Mouse (Mus musculus) ES-Bruce4 (cell line): ENCODE data around the gene Mgll.

Experiments used
- CTCF ChIP-seq: IDR thresholded peaks from one replicate; pipeline ENCODE4 v1.8.1; 2011; ENCODE audit warnings: low read depth, low read length
- POLR2A ChIP-seq: IDR thresholded peaks from one replicate; pipeline ENCODE4 v1.8.1; 2011; ENCODE audit warnings: low read length; ENCODE audit not compliant: insufficient read depth

DNA sequence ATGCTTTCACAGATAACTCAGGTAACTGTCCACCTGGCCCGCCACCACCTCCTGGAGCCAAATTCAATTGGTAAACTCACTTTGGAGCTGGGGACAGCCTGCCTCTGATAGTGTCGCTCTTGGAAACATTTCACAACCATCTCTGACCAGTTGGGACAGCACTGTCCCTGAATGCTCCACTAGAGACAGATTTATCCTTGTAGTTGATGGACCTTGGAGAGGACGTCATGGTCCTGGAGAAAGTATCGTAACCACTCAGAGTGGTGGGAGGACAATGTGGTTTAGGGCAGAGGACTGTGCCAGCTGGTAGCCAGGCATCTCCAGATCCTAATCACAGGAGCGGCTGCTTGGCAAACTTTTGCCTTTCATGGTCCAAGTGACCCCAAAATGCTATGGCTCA is 3.3 kb downstream of the Mgll start:
- TF ChIP-seq CTCF: no peak
- TF ChIP-seq POLR2A: no peak
